Mouse (Mus musculus) forebrain, embryonic 12.5 days (tissue): ENCODE measurements around the gene Spata7. TPM values are rescaled to one million over a fixed set of nuclear protein-coding genes. Genes with fewer than 3 reads are reported as not detected.

Experiments
- ATAC-seq: fragments of 200-750 bp; cut with Nextera tagmentation; 2 replicates; pipeline ENCODE4 v1.8.0; 2017; ENCODE audit warnings: moderate TSS enrichment; ENCODE audit not compliant: low FRiP score
- H3K27ac ChIP-seq: fragments of 300-500 bp; sonication (generic); 2 replicates; pipeline ENCODE4 v1.5.1; 2016; ENCODE audit warnings: mild to moderate bottlenecking
- H3K27me3 ChIP-seq: fragments of 300-500 bp; sonication (generic); 2 replicates; pipeline ENCODE4 v1.6.1; 2016; ENCODE audit warnings: mild to moderate bottlenecking
- H3K36me3 ChIP-seq: fragments of 300-500 bp; sonication (generic); replicated peaks from 2 replicates; pipeline ENCODE4 v1.6.1; 2016; ENCODE audit warnings: mild to moderate bottlenecking
- H3K4me1 ChIP-seq: fragments of 300-500 bp; sonication (generic); 2 replicates; pipeline ENCODE4 v1.6.1; 2016
- H3K4me2 ChIP-seq: fragments of 300-500 bp; sonication (generic); 2 replicates; pipeline ENCODE4 v1.6.1; 2016; ENCODE audit warnings: mild to moderate bottlenecking, moderate library complexity
- H3K4me3 ChIP-seq: fragments of 300-500 bp; sonication (generic); replicated peaks from 2 replicates; pipeline ENCODE4 v1.5.1; 2016; ENCODE audit warnings: mild to moderate bottlenecking
- H3K9ac ChIP-seq: fragments of 300-500 bp; sonication (generic); 2 replicates; pipeline ENCODE4 v1.6.1; 2016; ENCODE audit warnings: mild to moderate bottlenecking
- H3K9me3 ChIP-seq: fragments of 300-500 bp; sonication (generic); 2 replicates; pipeline ENCODE4 v1.6.1; 2016
- WGBS: fragments of 180-500 bp; shearing (Covaris S2); methylation state at CpG from one replicate; pipeline ENCODE4 v1.1.7; 2016; 5-methylcytosine and 5-hydroxymethylcytosine counted together
- polyA plus RNA-seq: library from polyadenylated mRNA; unstranded; fragments of >200 nt; fragmentation: Nextera tagmentation; extraction: Ambion mirVana; gene quantifications from 2 replicates; pipeline ENCODE4 v1.2.1, GENCODE M21; 2016

Gene Spata7
- polyA plus RNA-seq, 1 experiment from 2014 or later = 25.8 TPM

DNA sequence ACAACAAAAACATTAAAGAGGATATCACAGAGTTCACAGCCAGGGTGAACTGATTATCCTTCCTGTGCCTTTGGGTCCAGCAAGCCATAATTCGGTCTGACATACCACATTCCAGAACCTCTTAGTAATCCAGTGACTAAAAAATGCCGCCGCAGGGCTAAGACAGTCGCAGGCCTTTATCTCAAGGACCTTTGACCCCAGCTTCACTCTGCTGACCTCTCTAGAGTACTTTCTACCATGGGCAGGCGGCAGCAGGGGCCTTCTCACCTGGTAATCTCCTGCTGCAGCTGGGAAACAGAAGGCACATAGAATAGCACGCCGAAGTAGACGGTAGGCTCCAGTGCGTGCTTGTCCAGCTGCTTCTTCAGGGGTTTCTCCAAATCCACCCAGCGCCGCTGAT, 86.8 kb downstream of the Spata7 start:
- no peak for ATAC-seq
- H3K27ac ChIP-seq = no peak overlapping the region
- no peak overlapping the region for H3K4me2 ChIP-seq
- H3K4me1 ChIP-seq = peaks cover 18% of the 10 kb centered on the region
- WGBS = 15% methylated on average over 11 of the region's 11 CpGs
- H3K9ac ChIP-seq = no peak overlapping the region
- peaks cover 2% of the 10 kb centered on the region; the same call in 1 of the 2 replicates for H3K36me3 ChIP-seq
- H3K4me3 ChIP-seq = no peak overlapping the region
- no peaks in the 10 kb centered on the region for H3K27me3 ChIP-seq
- no peaks in the 10 kb centered on the region for H3K9me3 ChIP-seq

DNA sequence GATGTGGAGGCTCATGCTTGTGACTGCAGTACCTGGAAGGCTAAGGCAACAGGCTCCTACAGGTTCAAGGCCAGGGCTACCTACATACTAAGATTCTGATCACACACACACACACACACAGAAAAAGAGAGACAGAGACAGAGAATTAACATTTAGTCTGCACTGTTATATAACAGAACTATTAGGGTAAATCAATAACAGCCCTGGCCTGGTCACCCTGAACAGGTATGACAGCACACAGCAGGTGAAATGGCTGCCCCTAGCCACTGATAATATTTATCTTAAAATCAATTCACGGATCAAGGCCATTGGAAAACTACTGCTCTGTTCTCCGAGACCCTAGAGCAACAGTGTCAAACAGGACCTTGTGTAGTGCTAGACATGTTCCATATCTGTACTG, 88.2 kb downstream of the Spata7 start:
- Histone ChIP-seq H3K36me3 (no peaks in the 10 kb centered on the region), H3K9ac (no peak overlapping the region), H3K9me3 (no peaks in the 10 kb centered on the region), H3K4me1 (peaks cover 20% of the 10 kb centered on the region), H3K27me3 (no peaks in the 10 kb centered on the region), H3K4me3 (no peak overlapping the region), H3K4me2 (no peak overlapping the region), H3K27ac (no peak overlapping the region)
- 92% methylated on average over 2 of the region's 2 CpGs for WGBS
- no peak for ATAC-seq

Other genes starting within 250 kb of the Spata7 start
- 47.6 and 53.8 TPM in 2 replicates for gene Kcnk10, start 49.8 kb upstream of the Spata7 start, polyA plus RNA-seq
- gene Ptpn21, start 109.2 kb downstream of the Spata7 start, polyA plus RNA-seq = 8.6 and 9.8 TPM in 2 replicates
- gene Zc3h14, start 118.8 kb downstream of the Spata7 start, polyA plus RNA-seq = 156 and 160 TPM in 2 replicates